Mouse (Mus musculus) adipocyte (in vitro differentiated cells): Measurements from ENCODE around the gene Rpl39.

ENCODE experiments used
- DNase-seq: peaks from one replicate; pipeline ENCODE4 v3.0.0-alpha.2; 2016; ENCODE audit warnings: low spot score

Gene Rpl39

GRCm38 (mm10) chrX:37067299-37067698, 17.9 kb downstream of the Rpl39 start:
- no peak for DNase-seq

DNA sequence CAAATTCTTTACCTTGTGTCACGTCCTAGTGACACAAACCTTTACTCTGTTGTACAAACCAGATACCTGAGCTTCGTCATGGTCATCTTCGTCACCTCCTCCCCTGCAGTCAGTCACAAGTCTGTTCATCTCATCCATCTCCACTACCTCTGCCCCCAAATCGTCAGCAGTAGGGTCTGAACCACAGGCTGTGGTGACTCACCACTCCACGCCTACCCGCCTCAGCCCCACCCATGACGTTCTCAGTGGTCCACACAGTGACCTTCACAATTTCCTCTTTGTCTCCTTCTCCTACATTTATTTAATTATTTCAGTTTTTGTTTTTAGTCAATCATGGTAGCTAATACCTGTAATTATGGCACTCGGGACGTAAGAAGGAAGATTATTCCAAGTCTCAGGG, 21.3 kb downstream of the Rpl39 start:
- DNase-seq = no peak

- no peak for DNase-seq
These were observed 36.0 kb downstream of the Rpl39 start for GRCm38 (mm10) chrX:37048890-37049823.

- DNase-seq = no peak
These were observed 36.9 kb downstream of the Rpl39 start, which contains the start of gene Sowahd for GRCm38 (mm10) chrX:37048066-37048889. Gene Sowahd (plus strand): TSS chrX:37048845.

DNA sequence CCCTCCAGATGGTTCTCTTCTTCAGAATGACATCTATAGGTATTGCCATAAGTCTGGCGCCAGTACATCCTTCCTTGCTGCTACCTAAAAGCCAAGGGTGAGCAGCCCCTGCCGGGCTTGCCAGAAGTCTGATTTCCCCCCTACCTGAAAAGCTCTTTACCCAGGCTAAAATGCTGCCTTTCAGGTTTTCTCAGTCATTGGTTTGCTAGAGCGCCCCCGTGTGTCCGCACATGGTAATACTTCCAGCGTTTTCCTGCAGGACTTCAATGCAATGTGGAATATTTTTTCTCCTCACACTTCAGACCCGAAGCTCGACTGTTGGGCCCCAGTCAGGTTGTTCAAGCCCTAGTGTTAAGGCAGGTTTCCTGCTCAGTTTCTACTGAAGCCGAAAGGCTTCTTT, 42.5 kb downstream of the Rpl39 start:
- DNase-seq = peak; percentile 74
